Mouse (Mus musculus) layer of hippocampus, adult 9-11 months (tissue): Measurements from ENCODE around the gene Marveld1.

Experiments
- DNase-seq: peaks from one replicate; pipeline ENCODE4 v3.0.0; 2022

Gene Marveld1

GRCm38 (mm10) chr19:42177461-42177860 is 30.3 kb downstream of the Marveld1 start:
- no peak for DNase-seq

DNA sequence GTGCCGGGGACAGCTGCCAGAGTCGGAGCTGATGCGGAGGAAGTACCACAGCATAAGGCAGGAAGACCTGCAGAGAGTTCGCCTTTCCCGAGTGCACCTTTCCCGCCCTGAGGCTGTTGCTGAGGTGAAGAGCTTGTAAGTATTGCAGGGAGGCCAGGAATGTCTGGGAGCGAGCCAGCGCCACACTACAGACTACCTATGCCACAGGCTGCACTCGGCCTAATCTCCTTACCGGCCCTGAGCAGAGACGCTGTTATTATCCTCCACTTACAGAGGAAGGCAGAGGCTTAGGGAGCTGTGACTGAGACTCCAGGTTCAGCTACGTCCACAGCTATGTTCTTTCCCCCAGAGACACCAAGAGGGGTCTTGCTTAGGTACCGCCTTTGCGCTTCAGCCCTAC is 32.2 kb downstream of the Marveld1 start:
- DNase-seq, result no peak

DNA sequence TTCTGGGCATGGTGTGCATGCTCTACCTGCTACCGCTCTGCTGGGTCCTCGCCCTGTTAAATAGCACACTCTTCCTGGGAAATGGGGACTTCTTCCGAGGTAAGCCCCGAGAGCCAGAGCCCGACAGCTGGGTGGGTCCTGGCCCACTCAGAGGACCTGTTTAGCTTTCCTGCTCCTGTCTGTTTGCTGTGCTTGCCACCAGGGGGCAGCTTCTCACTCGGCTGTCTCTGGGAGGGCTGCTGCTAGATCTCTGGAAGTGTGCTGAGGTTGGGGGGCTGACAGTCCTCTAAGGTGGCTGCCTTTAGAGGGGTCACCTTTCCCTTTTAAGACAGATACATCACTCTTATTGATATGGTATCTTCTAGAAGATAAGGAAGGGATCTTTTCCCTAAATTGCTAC is 35.5 kb downstream of the Marveld1 start:
- no peak for DNase-seq

DNA sequence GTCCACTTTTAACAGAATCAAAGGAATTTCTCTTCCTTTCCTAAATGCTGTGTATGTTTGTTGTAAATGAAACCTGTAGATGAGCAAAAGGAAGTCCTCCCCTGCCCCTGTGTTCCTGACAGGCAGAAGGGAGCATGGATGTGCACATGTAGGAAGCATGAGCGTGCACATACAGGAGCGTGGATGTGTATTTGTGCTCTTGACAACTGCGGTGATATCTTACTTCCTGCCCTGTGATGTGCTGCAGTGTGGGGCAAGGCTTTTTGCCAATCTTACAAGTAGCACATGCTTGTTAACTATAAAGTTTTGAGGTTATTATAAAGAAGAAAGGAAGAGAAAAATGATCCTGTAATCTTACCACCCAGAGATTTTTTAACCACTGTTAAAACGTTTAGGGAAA is 42.5 kb downstream of the Marveld1 start:
- DNase-seq, result no peak

DNA sequence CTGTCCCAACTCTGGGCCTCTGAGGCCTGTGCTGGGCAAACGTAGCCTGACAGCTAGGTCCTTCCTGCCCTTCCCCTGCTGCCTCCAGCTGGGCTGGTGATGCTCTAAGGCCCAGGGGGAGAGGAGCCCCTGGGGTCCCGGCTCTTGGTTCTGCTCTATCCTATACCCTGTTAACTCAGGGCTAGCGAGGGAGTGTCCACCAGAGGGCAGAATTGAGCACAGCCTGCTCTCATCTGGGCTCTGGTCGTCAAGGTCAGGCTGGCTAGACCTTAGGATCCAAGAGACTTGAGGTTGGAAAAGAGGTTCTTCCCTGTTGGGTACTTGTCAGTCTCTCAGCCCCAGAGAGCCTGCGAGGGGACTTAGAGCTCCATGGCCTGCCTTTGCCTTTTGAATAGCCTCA is 43.3 kb downstream of the Marveld1 start:
- no peak for DNase-seq

DNA sequence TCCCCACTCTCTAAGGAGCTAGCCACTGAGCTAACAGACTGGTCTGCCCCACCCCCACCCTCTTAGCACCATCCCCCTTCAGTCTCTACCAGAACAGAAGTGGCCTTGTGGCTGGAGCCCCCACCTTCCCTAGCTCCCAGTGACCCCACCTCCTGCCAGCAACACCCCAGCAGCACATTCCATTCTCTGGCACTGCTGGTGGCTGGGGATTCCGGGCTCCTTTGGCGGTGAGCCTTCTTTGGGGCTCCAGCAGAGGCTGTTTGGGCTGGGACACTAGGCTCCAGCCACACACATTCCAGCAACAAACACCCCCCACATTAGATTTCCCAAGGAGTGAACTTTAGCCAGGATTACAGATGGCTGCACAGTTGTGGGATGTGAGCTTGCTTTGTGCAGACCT is 46.1 kb downstream of the Marveld1 start:
- DNase-seq, result no peak

DNA sequence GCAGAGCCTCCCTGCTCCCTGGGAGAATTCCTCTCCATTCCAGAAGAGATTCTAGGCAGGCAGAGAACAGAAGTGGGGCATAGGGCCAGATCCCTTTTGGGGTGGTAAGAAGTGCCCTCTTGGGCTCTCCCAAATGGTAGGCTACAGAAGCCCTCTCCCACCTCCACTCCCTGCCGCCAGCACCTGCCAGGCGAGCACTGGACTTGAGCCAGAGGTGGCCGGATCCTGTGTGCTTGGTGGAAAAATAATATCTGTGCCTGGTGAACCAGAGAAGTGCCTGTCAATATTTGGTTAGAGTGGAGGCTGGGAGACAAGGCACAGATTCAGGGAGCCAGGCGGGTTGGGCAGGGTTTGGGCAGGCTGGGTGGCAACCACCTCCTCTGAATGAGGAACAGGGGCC is 49.2 kb downstream of the Marveld1 start:
- DNase-seq, result no peak

- no peak for DNase-seq
These were observed 49.9 kb downstream of the Marveld1 start for GRCm38 (mm10) chr19:42197066-42197465.

DNA sequence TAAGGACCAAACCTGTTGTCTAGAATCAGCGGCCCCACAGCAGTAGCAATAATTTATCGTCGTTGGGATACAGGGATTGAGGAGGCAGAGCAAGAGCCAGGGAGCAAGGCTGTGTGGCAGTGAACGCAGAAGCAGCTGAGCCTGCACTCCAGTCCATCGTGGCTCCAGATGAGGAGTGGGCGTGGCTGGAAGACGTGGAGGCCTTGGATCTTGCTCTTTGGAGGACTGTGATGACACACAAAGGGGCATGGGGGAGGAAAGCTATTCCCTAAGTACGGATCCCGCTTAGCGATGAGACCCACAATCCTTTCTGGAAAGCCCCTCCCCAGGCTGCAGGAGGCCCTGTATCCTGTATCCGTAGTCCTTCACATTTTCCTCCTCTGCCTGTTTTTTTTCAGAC is 50.8 kb downstream of the Marveld1 start:
- no peak for DNase-seq
